Mouse (Mus musculus): ENCODE results near the gene Gpsm1.

DNA sequence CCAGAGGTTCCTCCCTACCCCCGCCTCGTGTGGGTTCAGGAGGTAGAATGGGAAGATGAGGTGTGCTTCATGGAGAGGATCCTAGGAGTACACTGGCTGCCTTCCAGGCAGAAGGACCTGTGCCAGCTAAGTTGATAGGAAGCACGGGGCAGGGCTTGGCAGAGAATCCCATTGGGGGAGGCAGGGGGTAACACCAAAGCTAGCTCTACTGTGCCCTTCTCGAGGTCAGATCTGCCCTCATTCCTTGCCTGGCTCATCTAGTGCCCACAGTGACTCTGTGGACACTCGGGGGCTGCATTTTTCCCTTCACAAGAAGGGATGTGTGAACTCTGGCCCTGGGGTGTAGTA lies 23.9 kb downstream of the Gpsm1 start:
- TF ChIP-seq CTCF (IDR thresholded peaks at IDR 0.05; ENCODE audit: extremely low read depth, insufficient read depth, low read length) (no peak), POLR2A (IDR thresholded peaks at IDR 0.05; ENCODE audit: extremely low read depth, insufficient read depth, low read length) (no peak)

Data from cortical plate, adult 2 months (tissue).